Mouse (Mus musculus): ENCODE results near the gene Kcnc3. TPM values are rescaled to one million over a fixed set of nuclear protein-coding genes. Genes with fewer than 3 reads are reported as not detected.

Kcnc3 gene
- polyA plus RNA-seq, 1 experiment from 2014 or later, result 0.43 TPM

- 72% methylated on average over 14 of the region's 14 CpGs for WGBS
- peaks cover 7% of the 10 kb centered on the region; the same call in 1 of the 2 replicates for H3K9me3 ChIP-seq
- H3K4me3 ChIP-seq, result no peak overlapping the region
- no peaks in the 10 kb centered on the region for H3K4me1 ChIP-seq
- no peaks in the 10 kb centered on the region for H3K36me3 ChIP-seq
- no peak overlapping the region for H3K27ac ChIP-seq
- peaks cover 40% of the 10 kb centered on the region for H3K27me3 ChIP-seq
- H3K9ac ChIP-seq, result no peak overlapping the region
- no peak overlapping the region for H3K4me2 ChIP-seq (replicated peaks)
- no peak for ATAC-seq (ENCODE audit: low FRiP score, low read depth)
Observed at GRCm38 (mm10) chr7:44615987-44616386, 25.5 kb downstream of the Kcnc3 start.

GRCm38 (mm10) chr7:44617059-44617458 lies 26.6 kb downstream of the Kcnc3 start:
- ATAC-seq (ENCODE audit: low FRiP score, low read depth), result no peak
- H3K9me3 ChIP-seq, result peaks cover 7% of the 10 kb centered on the region; the same call in 1 of the 2 replicates
- H3K4me1 ChIP-seq, result no peaks in the 10 kb centered on the region
- peaks cover 40% of the 10 kb centered on the region for H3K27me3 ChIP-seq
- H3K9ac ChIP-seq, result no peak overlapping the region
- no peak overlapping the region for H3K4me2 ChIP-seq (replicated peaks)
- 71% methylated on average over 3 of the region's 3 CpGs for WGBS
- H3K4me3 ChIP-seq, result no peak overlapping the region
- H3K27ac ChIP-seq, result no peak overlapping the region
- H3K36me3 ChIP-seq, result no peaks in the 10 kb centered on the region

- 0 out of 2 replicates have a peak, but pooled peaks cover 9% of the 10 kb centered on the region for H3K27me3 ChIP-seq
- 40% methylated on average over 18 of the region's 18 CpGs for WGBS
- no peaks in the 10 kb centered on the region for H3K36me3 ChIP-seq
- no peak for ATAC-seq (ENCODE audit: low FRiP score, low read depth)
- no peak overlapping the region for H3K4me3 ChIP-seq
- H3K9ac ChIP-seq, result no peak overlapping the region
- peaks cover 8% of the 10 kb centered on the region; the same call in 1 of the 2 replicates for H3K9me3 ChIP-seq
- no peaks in the 10 kb centered on the region for H3K4me1 ChIP-seq
- no peak overlapping the region for H3K27ac ChIP-seq
- no peak overlapping the region for H3K4me2 ChIP-seq (replicated peaks)
Observed at GRCm38 (mm10) chr7:44623714-44624542, 33.5 kb downstream of the Kcnc3 start.

GRCm38 (mm10) chr7:44624543-44624826 lies 34.0 kb downstream of the Kcnc3 start:
- H3K27ac ChIP-seq, result no peak overlapping the region
- peaks cover 5% of the 10 kb centered on the region; the same call in 1 of the 2 replicates for H3K9me3 ChIP-seq
- no peak overlapping the region for H3K9ac ChIP-seq
- H3K4me2 ChIP-seq (replicated peaks), result no peak overlapping the region
- 85% methylated on average over 3 of the region's 3 CpGs for WGBS
- 0 out of 2 replicates have a peak, but pooled peaks cover 9% of the 10 kb centered on the region for H3K27me3 ChIP-seq
- ATAC-seq (ENCODE audit: low FRiP score, low read depth), result no peak
- H3K36me3 ChIP-seq, result no peaks in the 10 kb centered on the region
- H3K4me3 ChIP-seq, result no peak overlapping the region
- no peaks in the 10 kb centered on the region for H3K4me1 ChIP-seq

GRCm38 (mm10) chr7:44624828-44625227 lies 34.4 kb downstream of the Kcnc3 start:
- Histone ChIP-seq H3K27me3 (0 out of 2 replicates have a peak, but pooled peaks cover 11% of the 10 kb centered on the region), H3K4me2 (replicated peaks) (no peak overlapping the region), H3K36me3 (no peaks in the 10 kb centered on the region), H3K9me3 (peaks cover 4% of the 10 kb centered on the region; the same call in 1 of the 2 replicates), H3K9ac (no peak overlapping the region), H3K4me1 (no peaks in the 10 kb centered on the region), H3K4me3 (no peak overlapping the region), H3K27ac (no peak overlapping the region)
- ATAC-seq (ENCODE audit: low FRiP score, low read depth), result no peak
- 57% methylated on average over 14 of the region's 14 CpGs for WGBS

- 86% methylated on average over 13 of the region's 13 CpGs for WGBS
- 0 out of 2 replicates have a peak, but pooled peaks cover 12% of the 10 kb centered on the region for H3K27me3 ChIP-seq
- no peak overlapping the region for H3K4me2 ChIP-seq (replicated peaks)
- H3K27ac ChIP-seq, result no peak overlapping the region
- H3K9ac ChIP-seq, result no peak overlapping the region
- H3K9me3 ChIP-seq, result peaks cover 4% of the 10 kb centered on the region; the same call in 1 of the 2 replicates
- no peaks in the 10 kb centered on the region for H3K36me3 ChIP-seq
- no peaks in the 10 kb centered on the region for H3K4me1 ChIP-seq
- no peak overlapping the region for H3K4me3 ChIP-seq
- no peak for ATAC-seq (ENCODE audit: low FRiP score, low read depth)
Observed at GRCm38 (mm10) chr7:44625241-44626067, 35.0 kb downstream of the Kcnc3 start.

- H3K9ac ChIP-seq, result no peak overlapping the region
- ATAC-seq (ENCODE audit: low FRiP score, low read depth), result no peak
- no peaks in the 10 kb centered on the region for H3K4me1 ChIP-seq
- H3K4me3 ChIP-seq, result no peak overlapping the region
- 0 out of 2 replicates have a peak, but pooled peaks cover 12% of the 10 kb centered on the region for H3K27me3 ChIP-seq
- peaks cover 4% of the 10 kb centered on the region; the same call in 1 of the 2 replicates for H3K9me3 ChIP-seq
- WGBS, result 50% methylated on average over 1 of the region's 1 CpGs
- no peak overlapping the region for H3K27ac ChIP-seq
- no peaks in the 10 kb centered on the region for H3K36me3 ChIP-seq
- no peak overlapping the region for H3K4me2 ChIP-seq (replicated peaks)
Observed at GRCm38 (mm10) chr7:44626068-44626385, 35.6 kb downstream of the Kcnc3 start.

- H3K9me3 ChIP-seq, result peaks cover 4% of the 10 kb centered on the region; the same call in 1 of the 2 replicates
- H3K27me3 ChIP-seq, result peaks cover 18% of the 10 kb centered on the region; the same call in 1 of the 2 replicates
- no peak overlapping the region for H3K4me2 ChIP-seq (replicated peaks)
- no peak overlapping the region for H3K27ac ChIP-seq
- ATAC-seq (ENCODE audit: low FRiP score, low read depth), result no peak
- WGBS, result 81% methylated on average over 12 of the region's 13 CpGs
- no peak overlapping the region for H3K4me3 ChIP-seq
- no peak overlapping the region for H3K9ac ChIP-seq
- no peaks in the 10 kb centered on the region for H3K4me1 ChIP-seq
- no peaks in the 10 kb centered on the region for H3K36me3 ChIP-seq
Observed at GRCm38 (mm10) chr7:44626966-44627365, 36.5 kb downstream of the Kcnc3 start.

- Histone ChIP-seq H3K27ac (no peak overlapping the region), H3K36me3 (no peaks in the 10 kb centered on the region), H3K9ac (no peak overlapping the region), H3K27me3 (peaks cover 30% of the 10 kb centered on the region), H3K4me1 (no peaks in the 10 kb centered on the region), H3K9me3 (no peaks in the 10 kb centered on the region), H3K4me2 (replicated peaks) (no peak overlapping the region), H3K4me3 (no peak overlapping the region)
- ATAC-seq (ENCODE audit: low FRiP score, low read depth), result no peak
- WGBS, result 87% methylated on average over 15 of the region's 15 CpGs
Observed at GRCm38 (mm10) chr7:44628402-44629034, 38.1 kb downstream of the Kcnc3 start.

GRCm38 (mm10) chr7:44630437-44630836 lies 40.0 kb downstream of the Kcnc3 start:
- 79% methylated on average over 13 of the region's 13 CpGs for WGBS
- Histone ChIP-seq H3K4me1 (no peaks in the 10 kb centered on the region), H3K4me2 (replicated peaks) (no peak overlapping the region), H3K27me3 (peaks cover 45% of the 10 kb centered on the region), H3K36me3 (no peaks in the 10 kb centered on the region), H3K27ac (no peak overlapping the region), H3K9me3 (no peaks in the 10 kb centered on the region), H3K4me3 (no peak overlapping the region), H3K9ac (no peak overlapping the region)
- ATAC-seq (ENCODE audit: low FRiP score, low read depth), result no peak

GRCm38 (mm10) chr7:44632676-44633075 lies 42.2 kb downstream of the Kcnc3 start:
- peaks cover 65% of the 10 kb centered on the region for H3K27me3 ChIP-seq

GRCm38 (mm10) chr7:44633407-44633806 lies 42.9 kb downstream of the Kcnc3 start:
- H3K9me3 ChIP-seq, result no peaks in the 10 kb centered on the region
- no peak overlapping the region for H3K4me3 ChIP-seq
- no peaks in the 10 kb centered on the region for H3K36me3 ChIP-seq
- 13% methylated on average over 15 of the region's 15 CpGs for WGBS
- H3K9ac ChIP-seq, result no peak overlapping the region
- H3K4me1 ChIP-seq, result no peaks in the 10 kb centered on the region
- H3K27me3 ChIP-seq, result peaks cover 69% of the 10 kb centered on the region
- no peak overlapping the region for H3K4me2 ChIP-seq (replicated peaks)
- no peak overlapping the region for H3K27ac ChIP-seq
- no peak for ATAC-seq (ENCODE audit: low FRiP score, low read depth)

More at GRCm38 (mm10) chr7:44632676-44633075, 42.2 kb downstream of the Kcnc3 start:
- H3K27ac ChIP-seq, result no peak overlapping the region
- no peaks in the 10 kb centered on the region for H3K4me1 ChIP-seq
- no peak overlapping the region for H3K9ac ChIP-seq
- H3K4me3 ChIP-seq, result no peak overlapping the region
- no peak for ATAC-seq (ENCODE audit: low FRiP score, low read depth)
- WGBS, result 28% methylated on average over 13 of the region's 13 CpGs
- no peak overlapping the region for H3K4me2 ChIP-seq (replicated peaks)
- H3K9me3 ChIP-seq, result no peaks in the 10 kb centered on the region
- H3K36me3 ChIP-seq, result no peaks in the 10 kb centered on the region
